Mouse (Mus musculus): ENCODE data around the gene Tnfrsf1a.

Tnfrsf1a gene

DNA sequence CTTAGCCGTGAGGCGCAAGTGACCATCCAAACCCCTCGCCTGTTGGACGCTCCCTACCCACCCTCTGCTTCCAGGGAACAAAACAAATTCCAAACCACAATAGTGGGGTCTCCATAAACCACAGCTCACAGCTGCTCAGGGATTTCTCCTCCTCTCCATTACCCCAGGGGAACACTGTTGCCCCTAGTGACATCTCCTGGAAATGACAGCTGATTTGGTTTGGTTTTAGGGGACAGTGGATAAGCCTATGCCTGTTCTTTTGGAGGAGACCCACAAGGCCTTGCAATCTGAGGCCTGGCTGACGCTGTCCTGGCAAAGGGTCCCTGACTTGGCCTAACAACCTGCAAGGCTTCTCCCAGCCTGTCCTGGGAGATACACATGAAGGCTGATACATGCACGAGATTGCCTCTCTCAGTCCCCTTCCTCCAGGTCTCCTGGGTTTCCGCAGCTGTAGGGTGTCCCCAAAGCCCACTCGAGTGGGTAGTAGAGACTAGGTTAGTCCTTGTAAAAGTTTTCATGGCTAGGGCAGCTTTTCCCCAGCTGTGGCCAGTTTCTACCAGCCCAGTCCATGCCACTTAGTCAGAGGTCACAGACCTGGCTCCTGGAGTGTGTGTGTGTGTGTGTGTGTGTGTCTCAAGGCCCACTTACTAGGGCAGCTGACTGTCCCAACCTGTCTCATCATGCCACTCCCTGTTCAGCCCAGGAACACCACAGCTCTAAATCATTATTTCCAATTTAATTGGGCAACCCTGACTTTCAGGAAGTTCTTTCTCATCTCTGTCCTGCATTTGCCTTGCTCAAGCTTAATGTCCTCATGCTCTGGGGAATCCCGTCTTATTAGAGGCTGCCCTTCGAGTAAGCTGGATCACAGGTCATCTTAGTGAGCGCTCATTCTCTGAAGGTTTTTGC is 36.2 kb downstream of the Tnfrsf1a start:
- no peak for DNase-seq (ENCODE audit: low read depth)

- no peak for DNase-seq (ENCODE audit: low read depth)
Measured at GRCm38 (mm10) chr6:125386080-125386479, 36.9 kb downstream of the Tnfrsf1a start.

DNA sequence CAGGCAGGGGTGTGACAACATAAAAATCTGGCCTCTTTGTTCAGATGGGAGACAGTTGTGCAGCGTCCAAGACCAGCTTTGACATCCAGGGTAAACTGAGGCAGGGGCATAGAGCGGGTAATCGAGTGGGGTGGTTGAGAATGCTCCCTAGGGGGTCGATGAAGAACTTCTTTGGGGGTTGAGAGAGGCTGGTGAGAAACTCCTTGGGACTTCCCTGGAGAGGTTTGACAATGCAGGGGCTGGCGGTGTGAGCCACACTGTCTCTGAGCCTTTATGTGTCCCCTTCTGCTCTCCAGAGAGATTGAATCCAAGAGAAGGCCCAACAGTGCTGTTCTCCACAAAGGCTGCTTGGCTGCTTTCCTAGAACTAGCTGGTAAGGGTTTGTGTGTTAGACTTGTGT is 40.7 kb downstream of the Tnfrsf1a start:
- no peak for DNase-seq (ENCODE audit: low read depth)

DNA sequence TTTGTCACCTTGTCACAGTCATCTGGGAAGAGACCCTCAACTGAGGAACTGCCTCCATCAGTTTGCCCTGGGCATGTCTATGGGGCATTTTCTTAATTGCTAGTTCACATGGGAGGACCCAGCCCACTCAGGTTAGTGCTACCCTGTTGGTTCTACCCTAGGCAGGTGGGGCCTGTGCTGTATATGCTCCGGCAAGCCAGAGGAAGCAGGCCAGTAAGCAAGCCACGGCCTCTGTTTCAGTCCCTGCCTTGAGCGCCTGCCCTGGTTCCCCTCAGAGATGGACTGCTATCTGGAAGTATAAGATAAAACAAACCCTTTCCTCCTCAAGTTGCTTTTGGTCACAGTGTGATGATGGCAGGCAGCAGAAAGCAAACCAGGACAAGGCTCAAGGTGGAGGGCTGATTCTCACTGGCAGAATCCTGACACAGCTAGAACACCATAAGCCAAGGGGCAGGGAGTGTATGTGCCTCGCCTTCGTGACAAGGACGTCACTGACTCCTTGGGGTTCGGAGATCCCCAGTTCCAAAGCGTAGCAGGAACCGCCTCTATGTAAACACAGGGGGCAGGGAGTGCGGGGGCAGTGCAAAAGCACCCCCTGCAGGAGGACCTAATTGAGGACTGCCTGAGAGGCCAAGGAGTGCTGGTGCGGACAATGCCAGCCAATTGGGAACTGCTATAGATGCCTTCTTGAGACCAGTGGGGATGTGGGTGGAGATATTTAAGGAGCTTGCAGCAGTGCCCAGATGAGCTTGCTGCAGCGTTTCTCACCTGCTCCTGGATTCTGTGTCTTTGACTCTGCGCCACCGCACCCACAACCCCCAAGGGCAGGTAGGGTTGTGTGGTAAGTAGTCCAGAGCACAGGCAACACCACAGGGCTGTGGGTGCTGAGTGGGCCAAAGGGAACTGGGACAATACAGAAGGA is 56.6 kb downstream of the Tnfrsf1a start:
- no peak for DNase-seq (ENCODE audit: low read depth)

DNA sequence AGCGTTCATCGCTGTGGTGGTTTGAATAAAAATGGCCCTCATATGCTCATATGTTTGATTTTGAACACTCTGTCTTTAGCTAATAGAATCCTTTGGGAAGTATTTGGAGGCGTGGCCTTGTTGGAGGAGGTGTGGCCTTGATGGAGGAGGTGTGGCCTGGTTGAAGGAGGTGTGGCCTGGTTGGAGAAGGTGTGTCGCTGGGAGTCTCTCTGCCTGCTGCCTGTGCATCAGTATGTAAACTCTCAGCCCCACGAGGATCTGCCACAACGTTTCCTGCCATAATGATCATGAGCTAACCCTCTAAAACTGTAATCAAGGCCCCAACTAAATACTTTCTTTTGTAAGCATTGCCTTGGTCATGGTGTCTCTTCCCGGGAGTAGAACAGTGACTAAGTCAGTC is 58.1 kb downstream of the Tnfrsf1a start:
- no peak for DNase-seq (ENCODE audit: low read depth)

- no peak for DNase-seq (ENCODE audit: low read depth)
Measured at GRCm38 (mm10) chr6:125407657-125408056, 58.5 kb downstream of the Tnfrsf1a start.

GRCm38 (mm10) chr6:125410551-125410950 is 61.4 kb downstream of the Tnfrsf1a start:
- DNase-seq (ENCODE audit: low read depth), result no peak

- peak; percentile 84 for DNase-seq (ENCODE audit: low read depth)
Measured at GRCm38 (mm10) chr6:125410995-125411547, 61.9 kb downstream of the Tnfrsf1a start.

GRCm38 (mm10) chr6:125411661-125412060 is 62.5 kb downstream of the Tnfrsf1a start:
- DNase-seq (ENCODE audit: low read depth), result no peak
